Comparison of ENCODE assay signal across 9 mouse cellular contexts in genomic region chr10:63455110-63455878, GRCm38 (mm10). TPM values are rescaled to one million over a fixed set of nuclear protein-coding genes. Genes with fewer than 3 reads are reported as not detected.
DNase-seq lines count a peak whose midpoint lies in the region; ATAC-seq and TF ChIP-seq lines count a peak whose summit lies in the region.
"Had no signal": no experiment of that assay in that cellular context is flagged by ENCODE, and none has a peak within 500 bp of the region (broad histone marks: within the 10 kb centered on the region; RNA-seq: fewer than 3 reads in every experiment).

No protein-coding gene starts in this region.

- POLR2A ChIA-PET in Patski (lab: Charles Lee), result no interaction called here

- no peak for DNase-seq in heart, adult 8-10 months (ENCODE audit: low spot score)
- peak; percentile 54 for DNase-seq in Patski (ENCODE audit: low read depth, low spot score)
- DNase-seq in mesoderm, embryonic 11.5 days (ENCODE audit: low read depth, low spot score), result peak; percentile 51
- no peak for DNase-seq in left cerebral cortex, adult 18-20 months (ENCODE audit: low spot score in 2 of 2)
- DNase-seq in urinary bladder, adult 18-20 months (ENCODE audit: low spot score in 2 of 2), result no peak

- WGBS in heart, embryonic 15.5 days, result 39% methylated on average over 8 of the region's 8 CpGs
- 42% methylated on average over 8 of the region's 8 CpGs for WGBS in hindbrain, embryonic 13.5 days

- in situ Hi-C loops in Patski (cut with MboI; ENCODE audit: low pct_unique_long_range_greater_than_20kb), result no loop called here

- H3K36me3 ChIP-seq in heart, embryonic 15.5 days, result no peaks in the 10 kb centered on the region
- no peaks in the 10 kb centered on the region for H3K36me3 ChIP-seq in hindbrain, embryonic 13.5 days
- H3K36me3 ChIP-seq: limb, embryonic 13.5 days had no signal

- 0 out of 2 replicates have a peak overlapping the region, but pooled peaks have one; percentile 8 for H3K4me2 ChIP-seq in heart, embryonic 15.5 days
- no peak overlapping the region for H3K4me2 ChIP-seq in hindbrain, embryonic 13.5 days
- H3K4me2 ChIP-seq: limb, embryonic 13.5 days had no signal

- peak overlapping the region; percentile 36; the same call in 1 of the 2 replicates for H3K9ac ChIP-seq in heart, embryonic 15.5 days
- H3K9ac ChIP-seq in hindbrain, embryonic 13.5 days, result no peak overlapping the region
- H3K9ac ChIP-seq: limb, embryonic 13.5 days had no signal

- H3K4me3 ChIP-seq in heart, embryonic 15.5 days, result no peak overlapping the region
- no peak overlapping the region for H3K4me3 ChIP-seq in hindbrain, embryonic 13.5 days
- H3K4me3 ChIP-seq: limb, embryonic 13.5 days had no signal

- H3K27ac ChIP-seq in heart, embryonic 15.5 days, result peak overlapping the region; percentile 97
- H3K27ac ChIP-seq in hindbrain, embryonic 13.5 days, result 0 out of 2 replicates have a peak overlapping the region, but pooled peaks have one; percentile 23
- H3K27ac ChIP-seq: limb, embryonic 13.5 days had no signal

- ATAC-seq in heart, embryonic 15.5 days (replicated peaks; ENCODE audit: insufficient number of reproducible peaks, insufficient read depth, low FRiP score, low read depth), result no peak
- ATAC-seq in Patski, result peak; percentile 79
- peak; percentile 61 for ATAC-seq in hindbrain, embryonic 13.5 days (ENCODE audit: low FRiP score)
- no peak for ATAC-seq in erythroid progenitor cell, adult 5-6 weeks (replicated peaks; ENCODE audit: low FRiP score, poor library complexity, severe bottlenecking)

- no peaks in the 10 kb centered on the region for H3K9me3 ChIP-seq in heart, embryonic 15.5 days (replicated peaks)
- no peaks in the 10 kb centered on the region for H3K9me3 ChIP-seq in hindbrain, embryonic 13.5 days
- H3K9me3 ChIP-seq: limb, embryonic 13.5 days had no signal

- CTCF ChIA-PET in Patski (lab: Charles Lee), result interaction anchor here (0.6 to 1.6 kb wide), 3 partner anchors 27 to 572 kb away, joined by 3 to 9 read pairs (median 4); no protein-coding TSS in a partner anchor

- H3K4me1 ChIP-seq in heart, embryonic 15.5 days (replicated peaks), result peaks cover 19% of the 10 kb centered on the region
- H3K4me1 ChIP-seq in hindbrain, embryonic 13.5 days (replicated peaks), result peaks cover 5% of the 10 kb centered on the region; the same call in 1 of the 2 replicates

- peak; percentile 40 for TF ChIP-seq CTCF in Patski (IDR thresholded peaks at IDR 0.05)

- no peaks in the 10 kb centered on the region for H3K27me3 ChIP-seq in heart, embryonic 15.5 days
- no peaks in the 10 kb centered on the region for H3K27me3 ChIP-seq in Patski
- H3K27me3 ChIP-seq in hindbrain, embryonic 13.5 days, result no peaks in the 10 kb centered on the region

RNA-seq across cellular contexts. Expression of gene Ctnna3, which starts 25.4 kb away (rescaled TPM):
- polyA plus RNA-seq in heart, embryonic 15.5 days (2015; fragmentation: Nextera tagmentation; extraction: Ambion mirVana), result 23.6 and 27.8 TPM in 2 replicates
- total RNA-seq in heart, adult 8-10 months (2022), result 10 to 100 TPM; 52.0 to 66.8 (median 54.9) TPM
- polyA plus RNA-seq in Patski (2021), result not detected
- polyA plus RNA-seq in hindbrain, embryonic 13.5 days (2015; fragmentation: Nextera tagmentation; extraction: Ambion mirVana), result 1.2 and 1.4 TPM in 2 replicates
- total RNA-seq in erythroid progenitor cell, adult 5-6 weeks (2015; ENCODE audit: low replicate concordance), result not detected in 2 replicates
- 0.51 TPM in 1 of 2 replicates, not detected in the other for total RNA-seq in erythroid progenitor cell, adult 5-6 weeks (2017; ENCODE audit: low replicate concordance)
- total RNA-seq in left cerebral cortex, adult 18-20 months (2021), result 1 to 10 TPM; 1.8 to 2.4 TPM

RNA-seq across cellular contexts. Expression of gene Gm7075, which starts 33.7 kb away (rescaled TPM):
- polyA plus RNA-seq in heart, embryonic 15.5 days (2015; fragmentation: Nextera tagmentation; extraction: Ambion mirVana), result not detected in 2 replicates
- total RNA-seq in heart, adult 8-10 months (2022), result not detected
- not detected for polyA plus RNA-seq in Patski (2021)
- polyA plus RNA-seq in hindbrain, embryonic 13.5 days (2015; fragmentation: Nextera tagmentation; extraction: Ambion mirVana), result not detected in 2 replicates
- total RNA-seq in erythroid progenitor cell, adult 5-6 weeks (2015; ENCODE audit: low replicate concordance), result 14.3 TPM in 1 of 2 replicates, not detected in the other
- total RNA-seq in erythroid progenitor cell, adult 5-6 weeks (2017; ENCODE audit: low replicate concordance), result 5.5 TPM in 1 of 2 replicates, not detected in the other
- not detected for total RNA-seq in left cerebral cortex, adult 18-20 months (2021)
- polyA plus RNA-seq: limb, embryonic 13.5 days had no signal

Comparison
In these comparisons a context has a peak if more than half of its experiments do, and no peak if none do; other contexts are left out.
1. ATAC-seq: peak in Patski (single experiment) and hindbrain, embryonic 13.5 days (single experiment); none in heart, embryonic 15.5 days (single experiment) and erythroid progenitor cell, adult 5-6 weeks (single experiment).
2. DNase-seq: peak in Patski (single experiment) and mesoderm, embryonic 11.5 days (single experiment); none in heart, adult 8-10 months (single experiment), left cerebral cortex, adult 18-20 months (0 of 2) and urinary bladder, adult 18-20 months (0 of 2).
3. RNA of gene Ctnna3, which starts 25.4 kb away (total RNA-seq): 52.0 to 66.8 TPM in heart, adult 8-10 months; 1.8 to 2.4 TPM in left cerebral cortex, adult 18-20 months and 0.51 TPM in erythroid progenitor cell, adult 5-6 weeks; every median in the first group is over 10 times any median in the second.